Mouse (Mus musculus) small intestine, adult 2 months (tissue): Measurements from ENCODE around the gene Uox. TPM values are rescaled to one million over a fixed set of nuclear protein-coding genes. Genes with fewer than 3 reads are reported as not detected.

Source experiments
- H3K27ac ChIP-seq: fragments of 200-500 bp; 2 replicates; pipeline ENCODE4 v1.5.1; 2012; ENCODE audit warnings: low read depth, low read length, control low read depth, inconsistent platforms; ENCODE audit not compliant: insufficient read depth
- H3K27me3 ChIP-seq: fragments of 200-500 bp; 2 replicates; pipeline ENCODE4 v1.6.1; 2012; ENCODE audit warnings: mild to moderate bottlenecking, moderate library complexity, low read length, inconsistent platforms; ENCODE audit not compliant: control insufficient read depth, insufficient read depth
- H3K36me3 ChIP-seq: fragments of 200-500 bp; 2 replicates; pipeline ENCODE4 v1.6.1; 2012; ENCODE audit warnings: mild to moderate bottlenecking, low read length, control low read depth, inconsistent platforms; ENCODE audit not compliant: control insufficient read depth, insufficient read depth
- H3K4me1 ChIP-seq: fragments of 200-500 bp; 2 replicates; pipeline ENCODE4 v1.6.1; 2012; ENCODE audit warnings: low read length, inconsistent platforms, mixed read lengths; ENCODE audit not compliant: control insufficient read depth, insufficient read depth, insufficient read length
- H3K4me3 ChIP-seq: fragments of 200-500 bp; 2 replicates; pipeline ENCODE4 v1.5.1; 2012; ENCODE audit warnings: low read depth, mild to moderate bottlenecking, control low read depth, inconsistent platforms, low read length, moderate library complexity
- CTCF ChIP-seq: fragments of 200-500 bp; IDR thresholded peaks from 2 replicates; pipeline ENCODE4 v1.5.1; 2012; ENCODE audit warnings: low read depth, mild to moderate bottlenecking, control low read depth, inconsistent platforms, low read length, moderate library complexity, mixed read lengths; ENCODE audit not compliant: insufficient replicate concordance, insufficient read length; ENCODE audit errors: extremely low read depth
- POLR2A ChIP-seq: fragments of 200-500 bp; IDR thresholded peaks from 2 replicates; pipeline ENCODE4 v1.6.1; 2012; ENCODE audit warnings: low read depth, mild to moderate bottlenecking, control low read depth, inconsistent platforms, low read length, moderate library complexity
- WGBS: fragments of 180-500 bp; shearing (Covaris S2); methylation state at CpG from one replicate; pipeline ENCODE4 v1.1.7; 2018; 5-methylcytosine and 5-hydroxymethylcytosine counted together
- polyA plus RNA-seq: library from polyadenylated mRNA; depleted of rRNA; stranded (reverse); fragments of >200 nt; gene quantifications from 2 replicates; pipeline ENCODE4 v1.2.3, GENCODE M21; 2012

Uox gene
- polyA plus RNA-seq, 1 experiment: 0.11 TPM

GRCm38 (mm10) chr3:146621966-146622365, 51.7 kb downstream of the Uox start:
- TF ChIP-seq POLR2A (no peak), CTCF (no peak)

GRCm38 (mm10) chr3:146625766-146626165, 55.5 kb downstream of the Uox start:
- Histone ChIP-seq H3K36me3 (no peaks in the 10 kb centered on the region), H3K4me1 (no peaks in the 10 kb centered on the region), H3K27me3 (no peaks in the 10 kb centered on the region), H3K4me3 (no peak overlapping the region), H3K27ac (no peak overlapping the region)
- 85% methylated on average over 4 of the region's 4 CpGs for WGBS
- TF ChIP-seq POLR2A (no peak), CTCF (no peak)

More at GRCm38 (mm10) chr3:146621966-146622365, 51.7 kb downstream of the Uox start:
- Histone ChIP-seq H3K4me3 (no peak overlapping the region), H3K36me3 (no peaks in the 10 kb centered on the region), H3K27me3 (no peaks in the 10 kb centered on the region), H3K4me1 (no peaks in the 10 kb centered on the region), H3K27ac (no peak overlapping the region)
- 85% methylated on average over 11 of the region's 11 CpGs for whole genome bisulfite sequencing

DNA sequence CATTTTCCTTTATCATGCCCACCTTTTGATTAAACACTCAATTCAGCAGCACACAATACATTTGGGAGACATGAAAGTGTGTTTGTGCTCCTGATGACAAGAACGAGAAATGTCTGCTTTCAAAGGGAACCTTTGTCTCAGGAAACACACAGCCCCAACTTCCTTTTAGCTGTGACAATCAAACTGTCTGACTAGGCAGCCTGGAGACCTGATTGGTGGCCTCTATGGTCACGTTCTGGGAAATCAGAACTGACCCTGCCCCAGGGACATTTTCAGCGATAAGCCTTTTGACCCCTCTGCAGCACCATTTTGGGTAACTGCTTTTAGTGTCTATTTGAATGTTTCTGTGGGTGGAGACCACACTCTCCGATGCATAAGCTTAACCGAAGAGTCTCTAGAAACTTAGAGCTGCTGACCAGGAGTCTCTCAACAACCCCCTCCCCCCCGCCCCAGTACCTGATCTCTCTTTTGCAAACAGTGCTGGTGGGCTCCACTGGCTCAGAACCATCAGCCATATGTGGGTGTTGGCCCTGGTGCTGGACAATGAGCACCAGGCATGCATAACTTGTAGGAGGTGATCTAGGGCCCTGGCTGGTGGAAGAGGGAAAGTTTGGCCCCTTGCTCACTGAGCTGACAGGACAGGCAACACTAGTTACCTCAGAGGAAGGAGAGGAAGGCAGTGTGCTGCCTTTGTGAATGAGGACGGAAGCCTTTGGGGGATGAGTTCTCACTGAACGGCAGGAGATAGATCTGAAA, 58.2 kb downstream of the Uox start:
- no peak for TF ChIP-seq POLR2A
- TF ChIP-seq CTCF: no peak
- Histone ChIP-seq H3K27ac (no peak overlapping the region), H3K27me3 (no peaks in the 10 kb centered on the region), H3K4me3 (no peak overlapping the region), H3K36me3 (no peaks in the 10 kb centered on the region), H3K4me1 (no peaks in the 10 kb centered on the region)
- 69% methylated on average over 8 of the region's 8 CpGs for WGBS

DNA sequence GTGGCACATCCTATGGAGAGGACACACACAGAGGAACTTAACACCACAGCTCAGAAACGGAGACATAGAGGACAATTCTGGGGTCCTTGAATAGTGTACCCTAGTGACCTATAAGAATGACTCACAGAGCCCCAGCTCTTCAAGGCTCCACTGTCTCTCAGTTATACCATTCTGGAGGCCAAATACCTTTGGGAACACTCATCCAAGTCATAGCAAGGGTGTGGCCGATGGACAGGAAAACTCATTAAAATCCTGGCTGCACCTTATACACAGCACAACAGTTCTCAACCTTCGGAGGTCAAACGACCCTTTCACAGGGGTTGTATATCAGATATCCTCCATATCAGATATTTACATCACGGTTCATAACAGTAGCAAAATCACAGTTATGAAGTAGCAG, 62.3 kb downstream of the Uox start:
- Histone ChIP-seq H3K27me3 (no peaks in the 10 kb centered on the region), H3K36me3 (no peaks in the 10 kb centered on the region), H3K27ac (no peak overlapping the region), H3K4me3 (no peak overlapping the region), H3K4me1 (no peaks in the 10 kb centered on the region)
- TF ChIP-seq CTCF (no peak), POLR2A (no peak)
- WGBS: 79% methylated on average over 5 of the region's 5 CpGs

- Histone ChIP-seq H3K36me3 (no peaks in the 10 kb centered on the region), H3K4me1 (no peaks in the 10 kb centered on the region), H3K27ac (no peak overlapping the region), H3K4me3 (no peak overlapping the region), H3K27me3 (no peaks in the 10 kb centered on the region)
- 61% methylated on average over 4 of the region's 4 CpGs for WGBS
- TF ChIP-seq CTCF (no peak), POLR2A (no peak)
Observed at GRCm38 (mm10) chr3:146641818-146642427, 71.7 kb downstream of the Uox start.

DNA sequence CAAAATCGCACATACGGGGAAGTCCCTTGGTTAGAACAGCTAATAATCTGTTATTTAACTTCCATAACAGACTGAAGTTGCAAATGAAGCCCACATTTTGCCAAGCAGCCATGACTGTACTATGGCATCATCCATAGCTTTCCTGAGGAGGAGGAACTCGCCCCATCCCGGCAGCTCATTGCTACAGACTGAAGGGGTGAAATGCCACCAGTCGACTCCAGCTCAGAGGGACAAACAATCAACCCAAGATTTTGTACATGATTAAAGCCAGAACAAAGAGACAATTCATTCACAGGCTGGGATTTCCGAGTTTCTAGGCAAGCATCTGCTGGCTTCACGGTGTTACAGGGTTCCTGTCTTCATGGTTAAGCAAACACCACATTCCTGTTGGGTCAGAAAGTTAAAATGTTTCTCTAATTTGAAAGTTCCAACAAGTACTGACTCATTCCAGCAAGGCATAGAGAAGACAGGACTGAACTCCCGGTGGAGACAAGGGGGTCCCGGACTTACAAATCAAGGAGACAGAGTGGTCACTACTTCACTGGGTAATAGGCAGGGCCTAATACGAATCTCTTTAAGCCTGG, 79.2 kb downstream of the Uox start:
- no peaks in the 10 kb centered on the region for H3K27me3 ChIP-seq
- 63% methylated on average over 10 of the region's 10 CpGs for WGBS
- no peaks in the 10 kb centered on the region for H3K36me3 ChIP-seq
- H3K27ac ChIP-seq: no peak overlapping the region
- H3K4me3 ChIP-seq: no peak overlapping the region
- no peak for TF ChIP-seq CTCF
- no peak for TF ChIP-seq POLR2A
- no peaks in the 10 kb centered on the region for H3K4me1 ChIP-seq

- Histone ChIP-seq H3K27me3 (no peaks in the 10 kb centered on the region), H3K36me3 (no peaks in the 10 kb centered on the region), H3K4me1 (no peaks in the 10 kb centered on the region), H3K27ac (no peak overlapping the region), H3K4me3 (no peak overlapping the region)
- WGBS: 63% methylated on average over 10 of the region's 10 CpGs
- no peak for TF ChIP-seq CTCF
- TF ChIP-seq POLR2A: no peak
Observed at GRCm38 (mm10) chr3:146650716-146651115, 80.5 kb downstream of the Uox start.
